14 mouse cellular contexts compared by ENCODE assay signal in the genomic region with DNA sequence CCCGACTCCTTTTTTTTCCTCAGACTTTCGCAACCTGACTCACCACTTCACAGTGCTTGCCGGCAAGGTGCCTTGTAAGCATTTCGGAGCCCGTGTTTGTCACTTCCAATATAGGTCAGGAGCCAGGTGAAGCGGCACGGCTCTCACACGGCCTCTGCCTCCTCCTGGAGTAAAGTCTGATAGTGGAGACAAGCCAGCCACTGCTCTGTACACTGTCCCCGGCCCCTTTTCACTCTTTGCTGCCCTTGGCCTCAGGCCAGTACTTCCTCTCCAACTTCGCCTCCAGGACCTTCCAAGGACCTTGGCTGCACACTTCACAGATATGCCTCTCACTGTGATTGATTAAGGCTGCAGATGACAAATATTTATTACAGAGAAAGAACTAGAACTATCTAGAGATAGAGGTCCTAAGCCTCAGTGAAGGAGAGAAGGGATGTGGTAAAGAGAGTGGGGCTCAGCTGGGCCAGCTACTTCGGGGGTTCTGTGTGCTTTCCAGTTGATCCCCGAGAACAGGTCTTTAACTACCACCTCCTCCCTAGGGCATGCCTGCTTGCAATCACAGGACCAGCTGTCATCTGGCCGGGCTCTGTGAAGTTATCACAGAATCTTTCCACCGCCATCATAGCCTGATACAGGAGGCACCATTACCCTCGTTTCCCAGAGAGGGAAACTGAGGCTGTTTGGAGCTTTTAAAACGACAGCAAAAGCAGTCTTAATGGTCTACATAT.
A peak's percentile ranks its signal among the peaks of the same experiment; 100 is the strongest.
DNase-seq lines count a peak whose midpoint lies in the region; ATAC-seq and TF ChIP-seq lines count a peak whose summit lies in the region.
"Had no signal": no experiment of that assay in that cellular context is flagged by ENCODE, and none has a peak within 500 bp of the region (broad histone marks: within the 10 kb centered on the region; RNA-seq: fewer than 3 reads in every experiment).

No protein-coding gene starts in this region.

- no peak for TF ChIP-seq CTCF in intestine, postnatal 0 days (IDR thresholded peaks at IDR 0.05; ENCODE audit: low read depth)

- no peak overlapping the region for H3K4me2 ChIP-seq in intestine, postnatal 0 days (replicated peaks; ENCODE audit: low read depth)
- no peak overlapping the region for H3K4me2 ChIP-seq in intestine, embryonic 15.5 days (replicated peaks)
- H3K4me2 ChIP-seq: forebrain, embryonic 13.5 days; limb, embryonic 13.5 days had no signal

- no peaks in the 10 kb centered on the region for H3K27me3 ChIP-seq in intestine, postnatal 0 days (replicated peaks; ENCODE audit: control insufficient read depth, insufficient read depth, low read length)
- no peaks in the 10 kb centered on the region for H3K27me3 ChIP-seq in intestine, embryonic 15.5 days (replicated peaks)
- H3K27me3 ChIP-seq: forebrain, embryonic 13.5 days; limb, embryonic 13.5 days had no signal

- 0 out of 2 replicates have a peak, but pooled peaks have one; percentile 16 for ATAC-seq in intestine, postnatal 0 days
- no peak for ATAC-seq in intestine, embryonic 15.5 days
- ATAC-seq: forebrain, embryonic 13.5 days; intestine, embryonic 16.5 days; liver, postnatal 0 days had no signal

- DNase-seq in cerebellum, postnatal 10 days = peak; percentile 82 to 84
- no peak for DNase-seq in cerebellum, adult 11-12 months
- DNase-seq in adrenal gland, adult (ENCODE audit: inconsistent age in 2 of 2, low spot score in 1 of 2) = peak; percentile 71 to 86
- DNase-seq in kidney, postnatal 10 days = peak; percentile 40
- no peak for DNase-seq in yolk sac, embryonic 10.5 days (ENCODE audit: low spot score)
- DNase-seq in gastrocnemius, postnatal 10 days = no peak
- DNase-seq: layer of hippocampus, postnatal 36 days; liver, postnatal 0 days had no signal

- WGBS in intestine, postnatal 0 days = 75% methylated on average over 16 of the region's 16 CpGs
- 76% methylated on average over 16 of the region's 16 CpGs for WGBS in intestine, embryonic 15.5 days

- H3K4me3 ChIP-seq in intestine, postnatal 0 days (ENCODE audit: low read depth, low read length) = no peak overlapping the region
- H3K4me3 ChIP-seq in intestine, embryonic 15.5 days (replicated peaks) = no peak overlapping the region
- H3K4me3 ChIP-seq: forebrain, embryonic 13.5 days; limb, embryonic 13.5 days; midbrain, embryonic 10.5 days had no signal

- no peaks in the 10 kb centered on the region for H3K36me3 ChIP-seq in intestine, postnatal 0 days (ENCODE audit: control insufficient read depth, insufficient read depth)
- H3K36me3 ChIP-seq in intestine, embryonic 15.5 days = no peaks in the 10 kb centered on the region
- H3K36me3 ChIP-seq: limb, embryonic 13.5 days; midbrain, embryonic 10.5 days had no signal

- no peak overlapping the region for H3K27ac ChIP-seq in intestine, postnatal 0 days (ENCODE audit: low read depth, low read length)
- no peak overlapping the region for H3K27ac ChIP-seq in intestine, embryonic 15.5 days
- H3K27ac ChIP-seq: forebrain, embryonic 13.5 days; limb, embryonic 13.5 days; midbrain, embryonic 10.5 days had no signal

- no peaks in the 10 kb centered on the region for H3K9me3 ChIP-seq in intestine, postnatal 0 days (ENCODE audit: control insufficient read depth)
- H3K9me3 ChIP-seq in intestine, embryonic 15.5 days = no peaks in the 10 kb centered on the region
- H3K9me3 ChIP-seq: forebrain, embryonic 13.5 days; limb, embryonic 13.5 days; midbrain, embryonic 10.5 days had no signal

- no peaks in the 10 kb centered on the region for H3K4me1 ChIP-seq in intestine, postnatal 0 days (replicated peaks; ENCODE audit: control insufficient read depth, insufficient read depth, low read length)
- H3K4me1 ChIP-seq in intestine, embryonic 15.5 days (replicated peaks) = no peaks in the 10 kb centered on the region
- H3K4me1 ChIP-seq: forebrain, embryonic 13.5 days; limb, embryonic 13.5 days had no signal

- H3K9ac ChIP-seq in intestine, postnatal 0 days (ENCODE audit: low read depth, low read length) = no peak overlapping the region
- no peak overlapping the region for H3K9ac ChIP-seq in intestine, embryonic 15.5 days
- H3K9ac ChIP-seq: forebrain, embryonic 13.5 days; limb, embryonic 13.5 days; liver, postnatal 0 days had no signal

Comparison
In these comparisons a context has a peak if more than half of its experiments do, and no peak if none do; other contexts are left out.
1. DNase-seq: peak in cerebellum, postnatal 10 days (2 of 2), adrenal gland, adult (2 of 2) and kidney, postnatal 10 days (single experiment); none in cerebellum, adult 11-12 months (single experiment), yolk sac, embryonic 10.5 days (single experiment) and gastrocnemius, postnatal 10 days (single experiment).